ENCODE assay signal across 16 mouse cellular contexts in genomic region chr13:108241715-108242114, GRCm38 (mm10).
"Had no signal": no experiment of that assay in that cellular context is flagged by ENCODE, and none has a peak within 500 bp of the region (broad histone marks: within the 10 kb centered on the region; RNA-seq: fewer than 3 reads in every experiment).

No protein-coding gene starts in this region.

- H3K27me3 ChIP-seq: neural tube, embryonic 12.5 days; neural tube, embryonic 13.5 days; neural tube, embryonic 15.5 days; stomach, embryonic 15.5 days had no signal

- H3K9me3 ChIP-seq: neural tube, embryonic 12.5 days; neural tube, embryonic 13.5 days; neural tube, embryonic 15.5 days; stomach, embryonic 15.5 days had no signal

- H3K36me3 ChIP-seq: neural tube, embryonic 12.5 days; neural tube, embryonic 13.5 days; neural tube, embryonic 15.5 days; stomach, embryonic 15.5 days had no signal

- H3K4me1 ChIP-seq: neural tube, embryonic 12.5 days; neural tube, embryonic 13.5 days; stomach, embryonic 15.5 days had no signal

- H3K4me3 ChIP-seq: neural tube, embryonic 12.5 days; neural tube, embryonic 13.5 days; neural tube, embryonic 15.5 days; stomach, embryonic 15.5 days had no signal

- DNase-seq: retina, postnatal 1 day; right cerebral cortex, adult 18-20 months; right cerebral cortex, postnatal 14 days; right cerebral cortex, postnatal 25 days; right cerebral cortex, postnatal 4 days; spleen, adult 18-20 months; thymus, adult 18-20 months; thymus, adult 2 months; thymus, postnatal 14 days; thymus, postnatal 25 days; thymus, postnatal 36 days; thymus, postnatal 4 days had no signal
